Mouse (Mus musculus) layer of hippocampus, adult 9-10 months (tissue): ENCODE measurements around the gene Gtpbp8.

Experiments
- DNase-seq: peaks from one replicate; pipeline ENCODE4 v3.0.0; 2022; ENCODE audit warnings: low spot score

Gene Gtpbp8

DNA sequence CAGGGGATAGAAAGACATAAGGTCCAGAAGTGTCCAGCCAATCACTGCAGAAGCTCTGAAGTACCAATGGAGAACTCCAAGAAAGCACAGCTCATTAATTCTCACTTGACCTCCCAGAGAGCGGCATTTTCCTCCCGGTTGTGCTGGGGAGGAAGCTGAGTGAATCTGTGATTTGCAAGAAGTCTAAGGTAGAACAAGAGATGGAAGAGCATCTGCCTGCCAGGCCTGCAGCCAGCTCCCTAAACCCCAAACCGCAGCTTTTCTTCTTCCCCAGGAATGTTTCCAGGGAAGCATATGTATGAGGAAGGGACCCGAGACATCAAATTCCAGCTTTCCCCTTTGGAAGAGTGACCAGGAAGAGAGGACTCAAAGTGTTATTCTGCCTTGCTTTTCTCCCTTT is 57.7 kb downstream of the Gtpbp8 start:
- no peak for DNase-seq

DNA sequence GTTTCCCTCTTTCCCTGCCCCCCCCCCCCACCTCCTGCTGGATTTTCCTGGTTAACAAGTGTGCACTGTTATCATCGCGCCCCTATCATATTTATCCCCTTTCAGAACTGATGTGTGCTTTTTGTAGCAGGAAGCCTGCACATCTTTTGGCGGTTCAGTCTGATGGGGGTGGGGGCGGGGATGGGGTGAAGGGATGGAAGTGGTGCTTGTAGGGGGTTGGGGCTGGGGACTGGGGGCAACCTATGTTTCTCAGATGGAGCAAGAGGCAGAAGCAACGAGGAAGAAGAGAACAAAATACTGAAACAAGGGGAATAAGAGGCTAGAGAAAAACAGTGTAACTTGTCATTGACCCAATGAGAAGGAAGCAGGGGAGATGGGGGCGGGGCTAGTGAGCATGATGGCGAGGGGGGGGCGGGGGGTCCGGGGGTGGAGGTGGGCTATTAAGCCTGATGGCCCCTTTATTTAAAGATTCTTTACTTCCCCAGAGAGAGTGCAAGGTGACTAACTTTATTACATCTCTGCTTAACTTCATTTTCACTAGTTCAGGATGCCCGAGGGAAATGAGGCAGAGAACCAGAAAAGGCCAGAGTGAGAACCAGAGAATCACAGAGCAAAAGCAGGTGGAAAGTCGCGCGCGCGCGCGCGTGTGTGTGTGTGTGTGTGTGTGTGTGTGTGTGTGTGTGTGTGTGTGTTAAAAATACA is 58.3 kb downstream of the Gtpbp8 start:
- no peak for DNase-seq

GRCm38 (mm10) chr16:44686991-44687718 is 59.0 kb downstream of the Gtpbp8 start:
- DNase-seq, result no peak
